Mouse (Mus musculus) lung, postnatal 0 days (tissue): Measurements from ENCODE around the gene Gypa.

Experiments
- CTCF ChIP-seq: IDR thresholded peaks from 2 replicates; pipeline ENCODE4 v1.5.1; 2016; ENCODE audit warnings: antibody characterized with exemption, mild to moderate bottlenecking
- EP300 ChIP-seq: IDR thresholded peaks from 2 replicates; pipeline ENCODE4 v1.6.1; 2016; ENCODE audit warnings: antibody characterized with exemption, mild to moderate bottlenecking, control low read depth

DNA sequence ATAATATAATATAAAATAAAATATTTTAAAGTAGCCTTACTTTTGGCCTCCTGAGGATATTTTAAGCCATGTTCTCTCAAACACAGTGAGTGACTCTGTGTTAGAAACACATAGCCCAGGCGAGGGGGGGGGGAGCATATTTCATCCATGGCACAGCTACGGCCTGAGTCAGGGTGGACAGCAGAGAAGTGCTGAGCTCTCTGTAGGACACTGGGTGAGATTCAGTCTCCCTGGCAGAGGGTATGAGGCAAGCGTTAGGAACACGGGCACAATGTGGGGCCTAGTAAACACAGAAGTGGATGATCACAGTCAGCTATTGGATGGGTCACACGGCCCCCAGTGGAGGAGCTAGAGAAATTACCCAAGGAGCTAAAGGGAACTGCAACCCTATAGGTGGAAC is 1.2 kb downstream of the Gypa start:
- TF ChIP-seq CTCF (no peak), EP300 (no peak)
